Mouse (Mus musculus): Measurements from ENCODE around the gene Phyhd1. TPM values are rescaled to one million over a fixed set of nuclear protein-coding genes. Genes with fewer than 3 reads are reported as not detected.

Phyhd1 gene
- polyA plus RNA-seq, 1 experiment from 2014 or later, result 8.9 TPM

DNA sequence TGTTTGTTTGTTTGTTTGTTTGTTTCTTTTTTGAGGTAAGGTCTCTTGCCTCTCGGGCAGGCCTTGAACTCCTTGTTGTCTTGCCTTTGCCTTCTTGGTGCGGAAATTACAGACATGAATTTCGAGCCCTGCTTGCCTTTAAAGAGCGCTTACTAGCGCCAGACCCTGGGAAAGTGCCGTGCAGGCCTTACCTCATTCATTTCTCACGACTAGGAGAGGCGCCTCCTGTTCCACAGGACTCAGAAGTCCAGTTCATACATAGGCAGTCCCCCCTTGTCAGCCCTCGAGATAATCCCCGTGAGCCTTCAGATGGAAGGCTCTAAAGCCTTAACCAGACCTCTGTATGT lies 21.0 kb downstream of the Phyhd1 start:
- peak overlapping the region; percentile 89 for H3K9ac ChIP-seq
- DNase-seq (peak; percentile 19), ATAC-seq (ENCODE audit: low read depth) (no peak)
- WGBS (ENCODE audit: insufficient replicate concordance), result under 1% methylated on average over 10 of the region's 10 CpGs
- peak overlapping the region; percentile 96 for H3K4me2 ChIP-seq
- H3K4me3 ChIP-seq (replicated peaks), result peak overlapping the region; percentile 90
- H3K36me3 ChIP-seq, result peaks cover 15% of the 10 kb centered on the region; the same call in 1 of the 2 replicates
- peak overlapping the region; percentile 84 for H3K27ac ChIP-seq
- H3K27me3 ChIP-seq, result no peaks in the 10 kb centered on the region
- H3K9me3 ChIP-seq (replicated peaks), result no peaks in the 10 kb centered on the region
- H3K4me1 ChIP-seq (replicated peaks), result peaks cover 40% of the 10 kb centered on the region

DNA sequence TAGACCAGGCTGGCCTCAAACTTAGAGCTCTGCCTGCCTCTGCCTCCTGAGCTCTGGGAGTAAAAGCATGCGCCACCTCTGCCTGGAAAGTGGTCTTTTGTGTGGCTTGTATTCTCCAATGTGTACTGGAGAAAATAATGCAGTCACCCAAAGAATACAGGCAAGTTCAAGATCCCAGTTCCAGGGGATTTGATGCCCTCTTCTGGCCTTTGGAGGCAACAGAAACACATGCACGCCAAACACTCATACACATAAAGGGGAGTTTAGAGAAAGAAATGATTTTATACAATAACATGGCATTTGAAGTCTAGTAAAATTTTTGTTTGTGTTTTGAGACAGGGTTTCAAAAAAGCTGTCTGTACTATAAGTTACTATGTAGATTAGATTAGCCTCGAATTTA lies 33.5 kb downstream of the Phyhd1 start:
- Histone ChIP-seq H3K27me3 (no peaks in the 10 kb centered on the region), H3K36me3 (peaks cover 75% of the 10 kb centered on the region), H3K9ac (no peak overlapping the region), H3K27ac (no peak overlapping the region), H3K4me1 (replicated peaks) (no peaks in the 10 kb centered on the region), H3K9me3 (replicated peaks) (no peaks in the 10 kb centered on the region), H3K4me3 (replicated peaks) (no peak overlapping the region), H3K4me2 (no peak overlapping the region)
- WGBS (ENCODE audit: insufficient replicate concordance), result 64% methylated on average over 3 of the region's 3 CpGs
- ATAC-seq (ENCODE audit: low read depth) (no peak), DNase-seq (no peak)

DNA sequence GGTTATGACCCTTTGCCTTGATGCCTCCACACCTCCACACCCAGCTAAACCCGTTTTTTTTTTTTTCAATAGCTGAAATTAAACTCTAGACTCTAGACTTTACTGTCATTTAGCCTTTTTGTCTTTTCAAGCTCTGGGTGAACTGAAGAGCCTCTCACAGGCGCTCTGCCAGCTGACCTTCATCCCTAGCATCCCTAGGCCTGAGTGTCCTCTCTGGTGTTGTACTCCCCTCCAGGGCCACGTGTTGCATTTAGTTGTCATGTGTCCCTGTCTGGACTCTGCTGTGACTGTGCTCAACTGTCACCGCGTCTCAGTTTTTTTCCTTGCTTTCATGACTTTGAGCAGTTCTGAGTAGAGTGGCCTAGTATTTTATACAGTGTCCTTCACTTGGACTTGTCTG lies 34.0 kb downstream of the Phyhd1 start:
- Histone ChIP-seq H3K4me1 (replicated peaks) (no peaks in the 10 kb centered on the region), H3K4me2 (no peak overlapping the region), H3K9me3 (replicated peaks) (no peaks in the 10 kb centered on the region), H3K4me3 (replicated peaks) (no peak overlapping the region), H3K9ac (no peak overlapping the region), H3K36me3 (peaks cover 79% of the 10 kb centered on the region), H3K27ac (no peak overlapping the region), H3K27me3 (no peaks in the 10 kb centered on the region)
- DNase-seq (no peak), ATAC-seq (ENCODE audit: low read depth) (no peak)
- 78% methylated on average over 5 of the region's 5 CpGs for WGBS (ENCODE audit: insufficient replicate concordance)

DNA sequence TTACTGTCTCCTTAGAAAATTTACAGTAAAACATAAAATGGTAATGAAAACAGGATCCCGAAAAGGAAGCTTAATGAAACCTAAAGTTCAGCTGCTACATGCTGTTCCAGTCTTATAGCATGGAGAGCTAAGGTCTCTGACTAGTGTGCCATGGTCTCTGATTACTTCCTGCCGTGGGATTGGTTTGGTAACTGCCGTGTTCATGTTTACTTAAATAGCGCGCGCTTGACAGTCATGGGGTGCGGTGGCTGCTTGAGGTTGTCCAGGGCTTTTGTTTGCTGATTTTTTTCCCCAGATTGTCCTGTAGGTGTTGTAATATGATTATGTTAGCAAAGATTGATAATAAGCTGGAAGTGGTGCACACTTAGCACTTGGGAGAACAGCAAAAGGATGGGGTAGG lies 40.1 kb downstream of the Phyhd1 start:
- Histone ChIP-seq H3K9ac (no peak overlapping the region), H3K4me2 (no peak overlapping the region), H3K4me3 (replicated peaks) (no peak overlapping the region), H3K27me3 (no peaks in the 10 kb centered on the region), H3K36me3 (peaks cover 99% of the 10 kb centered on the region), H3K27ac (no peak overlapping the region), H3K9me3 (replicated peaks) (no peaks in the 10 kb centered on the region), H3K4me1 (replicated peaks) (peaks cover 11% of the 10 kb centered on the region)
- WGBS (ENCODE audit: insufficient replicate concordance), result 86% methylated on average over 7 of the region's 7 CpGs
- DNase-seq, result no peak
- no peak for ATAC-seq (ENCODE audit: low read depth)

DNA sequence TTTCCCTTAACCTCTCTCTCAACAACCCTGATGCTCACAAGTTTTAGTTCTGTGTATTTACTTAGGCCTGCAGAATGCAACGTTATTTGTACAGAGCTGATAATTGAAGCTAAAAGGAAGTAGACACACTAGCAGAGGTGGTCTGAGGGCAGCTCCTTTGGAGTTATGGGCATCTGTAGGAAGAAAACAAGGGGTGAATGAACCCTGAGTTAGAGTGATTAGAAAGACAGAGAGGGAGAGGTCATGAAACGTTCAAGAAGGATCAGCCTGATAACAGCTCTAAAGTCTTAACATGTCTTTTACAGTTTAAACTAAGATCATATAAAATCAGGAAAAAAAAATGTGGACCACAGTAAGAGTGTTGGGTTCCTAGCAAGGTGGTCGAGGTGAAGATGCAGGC lies 43.3 kb downstream of the Phyhd1 start:
- Histone ChIP-seq H3K4me3 (replicated peaks) (no peak overlapping the region), H3K27ac (0 out of 2 replicates have a peak overlapping the region, but pooled peaks have one; percentile 16), H3K36me3 (peaks cover 96% of the 10 kb centered on the region), H3K9ac (no peak overlapping the region), H3K27me3 (no peaks in the 10 kb centered on the region), H3K4me1 (replicated peaks) (peaks cover 11% of the 10 kb centered on the region), H3K9me3 (replicated peaks) (no peaks in the 10 kb centered on the region), H3K4me2 (no peak overlapping the region)
- WGBS (ENCODE audit: insufficient replicate concordance), result 46% methylated on average over 3 of the region's 3 CpGs
- ATAC-seq (ENCODE audit: low read depth) (peak; percentile 36), DNase-seq (no peak)

DNA sequence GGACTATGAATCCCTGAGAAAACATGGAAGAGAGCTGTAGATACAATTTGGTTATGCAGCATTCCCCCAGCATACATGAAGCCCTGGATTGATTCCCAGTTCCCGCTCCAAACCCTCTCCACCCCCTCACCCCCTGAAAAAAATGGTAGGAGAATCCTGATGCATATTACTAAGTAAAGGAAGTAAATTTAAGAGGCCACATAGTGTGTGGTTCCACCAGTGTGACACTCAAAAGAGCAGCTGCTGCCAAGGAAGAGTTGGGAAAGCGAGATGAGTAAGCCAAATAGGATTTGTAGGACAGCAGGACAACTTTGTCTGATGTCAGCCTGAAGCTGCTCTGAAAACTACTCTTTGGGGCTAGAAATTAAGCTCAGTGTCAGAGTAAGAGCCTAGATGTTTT lies 45.5 kb downstream of the Phyhd1 start:
- no peak overlapping the region for H3K27ac ChIP-seq
- no peak for ATAC-seq (ENCODE audit: low read depth)
- no peak overlapping the region for H3K4me3 ChIP-seq (replicated peaks)
- H3K4me2 ChIP-seq, result no peak overlapping the region
- WGBS (ENCODE audit: insufficient replicate concordance), result 80% methylated on average over 2 of the region's 2 CpGs
- no peak for DNase-seq
- H3K9ac ChIP-seq, result no peak overlapping the region
- H3K27me3 ChIP-seq, result no peaks in the 10 kb centered on the region
- H3K4me1 ChIP-seq (replicated peaks), result peaks cover 11% of the 10 kb centered on the region
- H3K9me3 ChIP-seq (replicated peaks), result no peaks in the 10 kb centered on the region
- H3K36me3 ChIP-seq, result peaks cover 95% of the 10 kb centered on the region

DNA sequence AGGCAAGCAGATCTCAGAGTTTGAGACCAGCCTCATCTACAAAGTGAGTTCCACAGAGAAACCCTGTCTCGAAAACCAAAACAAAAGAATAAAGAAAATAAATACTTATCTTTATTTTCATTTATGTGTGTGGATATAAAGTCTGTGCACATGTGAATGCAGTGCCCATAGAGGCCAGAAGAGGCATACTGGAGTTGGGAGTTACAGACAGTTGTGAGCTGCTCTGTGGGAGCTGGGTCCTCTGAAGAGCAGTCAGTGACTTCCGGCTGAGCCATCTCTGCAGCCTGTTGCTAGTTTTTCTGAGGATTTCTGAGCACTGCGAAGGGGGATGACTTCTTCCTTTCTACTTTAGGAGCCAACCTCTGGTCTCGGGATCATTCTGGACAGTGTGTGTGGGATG lies 50.1 kb downstream of the Phyhd1 start:
- 80% methylated on average over 4 of the region's 4 CpGs for WGBS (ENCODE audit: insufficient replicate concordance)
- no peaks in the 10 kb centered on the region for H3K9me3 ChIP-seq (replicated peaks)
- H3K36me3 ChIP-seq, result peaks cover 89% of the 10 kb centered on the region
- H3K4me2 ChIP-seq, result no peak overlapping the region
- DNase-seq (no peak), ATAC-seq (ENCODE audit: low read depth) (no peak)
- no peak overlapping the region for H3K4me3 ChIP-seq (replicated peaks)
- H3K4me1 ChIP-seq (replicated peaks), result no peaks in the 10 kb centered on the region
- no peak overlapping the region for H3K9ac ChIP-seq
- no peak overlapping the region for H3K27ac ChIP-seq
- H3K27me3 ChIP-seq, result no peaks in the 10 kb centered on the region

DNA sequence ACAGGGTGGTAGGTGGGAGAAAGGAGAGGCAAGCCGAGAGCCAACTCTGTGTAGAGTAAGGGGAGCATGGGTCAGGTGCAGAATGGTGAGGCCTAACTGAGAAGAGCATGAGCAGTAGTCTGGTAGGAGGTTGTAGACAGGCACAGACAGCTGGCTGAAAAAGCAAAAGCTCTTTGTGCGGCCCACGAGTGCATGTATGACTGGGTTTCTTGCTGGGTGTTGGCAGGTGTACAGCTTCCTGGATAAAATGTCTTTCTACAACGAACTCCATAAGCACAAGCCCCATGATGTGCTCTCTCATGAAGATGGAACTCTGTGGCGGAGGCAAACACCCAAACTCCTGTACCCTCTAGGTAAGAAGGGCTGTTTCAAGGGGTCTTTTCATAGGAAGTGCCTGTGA lies 51.0 kb downstream of the Phyhd1 start:
- Histone ChIP-seq H3K27me3 (no peaks in the 10 kb centered on the region), H3K36me3 (peaks cover 90% of the 10 kb centered on the region), H3K4me2 (no peak overlapping the region), H3K4me1 (replicated peaks) (no peaks in the 10 kb centered on the region), H3K9me3 (replicated peaks) (no peaks in the 10 kb centered on the region), H3K4me3 (replicated peaks) (no peak overlapping the region), H3K9ac (no peak overlapping the region), H3K27ac (no peak overlapping the region)
- ATAC-seq (ENCODE audit: low read depth) (no peak), DNase-seq (no peak)
- 81% methylated on average over 5 of the region's 5 CpGs for WGBS (ENCODE audit: insufficient replicate concordance)

DNA sequence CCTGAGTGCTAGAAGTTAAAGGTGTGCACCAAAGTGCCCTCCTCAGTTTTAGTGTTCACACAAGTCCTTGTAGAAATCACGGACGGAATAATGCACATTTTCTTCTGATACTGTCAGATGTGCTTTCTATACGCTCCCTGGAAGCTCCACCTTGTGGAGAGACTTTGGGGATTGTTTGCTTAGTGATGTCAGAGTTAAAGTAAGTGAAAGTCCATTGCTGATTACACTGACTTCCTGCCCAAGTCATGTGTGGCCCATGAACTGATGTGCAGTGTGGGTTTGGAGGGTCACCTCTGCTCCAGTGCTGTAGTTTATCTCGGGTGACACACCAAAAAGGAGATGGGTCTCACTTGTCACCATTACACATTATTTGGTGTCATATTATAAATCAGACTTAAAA lies 53.3 kb downstream of the Phyhd1 start:
- H3K27ac ChIP-seq, result no peak overlapping the region
- no peak overlapping the region for H3K4me2 ChIP-seq
- WGBS (ENCODE audit: insufficient replicate concordance), result 76% methylated on average over 4 of the region's 4 CpGs
- H3K9me3 ChIP-seq (replicated peaks), result no peaks in the 10 kb centered on the region
- H3K4me1 ChIP-seq (replicated peaks), result no peaks in the 10 kb centered on the region
- DNase-seq, result no peak
- no peak overlapping the region for H3K9ac ChIP-seq
- peak; percentile 62 for ATAC-seq (ENCODE audit: low read depth)
- H3K4me3 ChIP-seq (replicated peaks), result no peak overlapping the region
- no peaks in the 10 kb centered on the region for H3K27me3 ChIP-seq
- H3K36me3 ChIP-seq, result peaks cover 91% of the 10 kb centered on the region

DNA sequence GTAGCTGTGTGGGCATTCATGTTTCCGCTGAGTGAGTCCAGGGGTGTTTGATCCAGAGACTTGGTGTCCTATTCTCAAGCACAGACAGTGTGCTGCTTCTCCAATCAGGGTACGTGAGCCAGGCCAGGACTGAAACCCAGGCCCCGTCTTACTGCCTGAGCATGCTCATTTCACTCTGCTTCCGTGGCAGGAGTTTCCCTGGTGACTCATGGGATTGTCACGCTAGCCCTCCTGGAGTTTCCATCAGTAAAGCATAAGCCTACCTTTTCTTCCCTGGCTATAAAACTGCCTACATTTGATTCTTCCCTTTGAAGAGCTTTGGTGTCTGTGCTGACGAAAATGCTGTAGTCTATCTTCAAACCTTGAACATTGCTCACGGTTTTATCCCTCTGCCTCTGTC lies 57.1 kb downstream of the Phyhd1 start:
- 87% methylated on average over 7 of the region's 7 CpGs for WGBS (ENCODE audit: insufficient replicate concordance)
- Histone ChIP-seq H3K36me3 (peaks cover 92% of the 10 kb centered on the region), H3K27me3 (no peaks in the 10 kb centered on the region), H3K9ac (no peak overlapping the region), H3K4me1 (replicated peaks) (no peaks in the 10 kb centered on the region), H3K27ac (no peak overlapping the region), H3K4me2 (no peak overlapping the region), H3K4me3 (replicated peaks) (no peak overlapping the region), H3K9me3 (replicated peaks) (no peaks in the 10 kb centered on the region)
- DNase-seq (no peak), ATAC-seq (ENCODE audit: low read depth) (no peak)

DNA sequence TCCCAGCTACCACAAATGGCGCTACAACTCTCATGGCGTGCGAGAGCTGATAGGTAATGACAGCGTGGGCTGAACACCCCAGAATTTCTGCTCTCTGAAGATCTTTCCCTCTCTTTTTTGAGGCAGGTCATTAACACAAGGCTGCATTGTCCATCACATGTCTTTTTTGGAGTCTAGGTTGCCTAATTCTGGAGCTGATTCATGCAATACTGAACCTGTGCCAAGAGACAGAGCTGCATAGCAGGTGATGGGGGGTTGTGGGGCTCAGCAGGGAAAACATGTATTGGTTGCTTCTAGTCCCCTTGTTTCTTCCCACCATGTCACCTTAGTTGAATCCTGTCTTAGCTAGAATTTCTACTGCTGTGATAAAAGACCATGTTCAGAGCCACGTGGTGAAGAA lies 59.3 kb downstream of the Phyhd1 start:
- WGBS (ENCODE audit: insufficient replicate concordance), result 84% methylated on average over 5 of the region's 5 CpGs
- no peak for ATAC-seq (ENCODE audit: low read depth)

DNA sequence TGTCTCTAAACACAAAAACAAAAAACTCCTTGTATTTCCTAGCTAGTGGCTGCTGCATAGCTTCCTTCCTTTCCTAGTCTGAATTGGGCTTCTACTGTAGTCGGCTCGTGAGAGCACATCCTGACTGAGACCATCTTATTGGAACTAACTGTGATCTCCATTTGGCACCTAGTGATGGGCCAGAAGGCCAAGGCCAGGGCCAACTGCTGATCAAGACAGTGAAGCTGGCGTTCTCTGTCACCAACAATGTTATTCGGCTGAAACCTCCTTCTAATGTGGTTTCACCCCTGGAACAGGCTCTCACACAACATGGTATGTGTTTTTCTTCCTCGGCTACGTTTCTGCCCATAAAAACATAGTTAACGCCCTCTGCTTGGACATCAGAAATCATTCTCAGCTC lies 61.3 kb downstream of the Phyhd1 start:
- WGBS (ENCODE audit: insufficient replicate concordance), result 84% methylated on average over 7 of the region's 7 CpGs
- Histone ChIP-seq H3K4me1 (replicated peaks) (no peaks in the 10 kb centered on the region), H3K9me3 (replicated peaks) (no peaks in the 10 kb centered on the region), H3K4me2 (no peak overlapping the region), H3K36me3 (peaks cover 98% of the 10 kb centered on the region), H3K27me3 (no peaks in the 10 kb centered on the region), H3K27ac (no peak overlapping the region), H3K9ac (no peak overlapping the region), H3K4me3 (replicated peaks) (no peak overlapping the region)
- no peak for ATAC-seq (ENCODE audit: low read depth)
- no peak for DNase-seq

More for the DNA sequence above, 59.3 kb downstream of the Phyhd1 start:
- Histone ChIP-seq H3K4me3 (replicated peaks) (no peak overlapping the region), H3K4me2 (no peak overlapping the region), H3K36me3 (peaks cover 96% of the 10 kb centered on the region), H3K4me1 (replicated peaks) (no peaks in the 10 kb centered on the region), H3K9ac (no peak overlapping the region), H3K27ac (no peak overlapping the region), H3K9me3 (replicated peaks) (no peaks in the 10 kb centered on the region), H3K27me3 (no peaks in the 10 kb centered on the region)
- no peak for DNase-seq

All from liver, embryonic 13.5 days (tissue).